Mouse (Mus musculus): ENCODE data around the gene Slc12a6. TPM values are rescaled to one million over a fixed set of nuclear protein-coding genes. Genes with fewer than 3 reads are reported as not detected.

The Slc12a6 gene
- 10.8 and 14.1 TPM in 2 replicates for polyA plus RNA-seq (2015; fragmentation: Nextera tagmentation; extraction: Ambion mirVana)

DNA sequence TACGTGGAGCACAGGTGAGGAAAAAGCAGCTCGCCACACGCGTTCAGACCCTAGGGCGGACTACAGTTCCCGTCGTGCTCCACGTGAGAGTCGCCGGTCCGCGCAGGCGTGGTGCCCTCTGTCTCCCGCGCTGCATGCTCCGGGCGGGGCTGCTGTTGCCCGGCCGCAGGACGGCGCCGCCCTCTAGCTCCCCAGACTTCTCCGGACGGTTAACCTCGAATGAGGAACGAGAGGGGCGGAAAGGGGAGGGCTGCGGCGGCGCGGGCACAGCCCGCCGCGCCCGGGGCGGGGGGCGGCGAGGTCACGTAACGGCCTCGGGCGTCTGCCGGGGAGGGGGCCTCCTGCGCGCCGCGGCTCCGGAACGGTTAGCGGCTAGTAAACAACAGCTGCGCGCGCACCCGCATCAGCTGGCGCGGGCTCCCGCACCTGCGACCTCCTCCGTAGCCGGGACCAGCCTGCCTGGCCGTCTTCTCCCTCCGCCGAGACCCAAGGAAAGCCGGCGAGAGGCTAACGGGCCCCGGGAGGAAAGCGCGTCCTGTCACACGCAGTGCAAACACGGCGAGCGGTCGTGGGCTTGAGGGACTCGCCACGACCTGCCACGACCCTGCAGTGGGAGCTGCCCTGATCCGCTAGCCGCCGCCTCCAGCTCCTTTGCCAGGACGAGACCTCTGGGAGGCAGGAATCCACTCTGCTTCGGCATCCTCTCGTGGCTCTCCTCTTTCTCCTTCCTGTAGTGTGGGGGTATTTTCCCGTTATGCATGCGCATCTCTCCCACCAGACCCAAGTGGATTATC, at the start of gene Slc12a6:
Gene Slc12a6, plus strand, starts transcription at position 378 of the 794 bp plus-strand sequence.

GRCm38 (mm10) chr2:112239212-112239934, 26.3 kb upstream of the Slc12a6 start, which contains the start of gene Lpcat4:
Gene Lpcat4 (plus strand): TSS chr2:112239468.

DNA sequence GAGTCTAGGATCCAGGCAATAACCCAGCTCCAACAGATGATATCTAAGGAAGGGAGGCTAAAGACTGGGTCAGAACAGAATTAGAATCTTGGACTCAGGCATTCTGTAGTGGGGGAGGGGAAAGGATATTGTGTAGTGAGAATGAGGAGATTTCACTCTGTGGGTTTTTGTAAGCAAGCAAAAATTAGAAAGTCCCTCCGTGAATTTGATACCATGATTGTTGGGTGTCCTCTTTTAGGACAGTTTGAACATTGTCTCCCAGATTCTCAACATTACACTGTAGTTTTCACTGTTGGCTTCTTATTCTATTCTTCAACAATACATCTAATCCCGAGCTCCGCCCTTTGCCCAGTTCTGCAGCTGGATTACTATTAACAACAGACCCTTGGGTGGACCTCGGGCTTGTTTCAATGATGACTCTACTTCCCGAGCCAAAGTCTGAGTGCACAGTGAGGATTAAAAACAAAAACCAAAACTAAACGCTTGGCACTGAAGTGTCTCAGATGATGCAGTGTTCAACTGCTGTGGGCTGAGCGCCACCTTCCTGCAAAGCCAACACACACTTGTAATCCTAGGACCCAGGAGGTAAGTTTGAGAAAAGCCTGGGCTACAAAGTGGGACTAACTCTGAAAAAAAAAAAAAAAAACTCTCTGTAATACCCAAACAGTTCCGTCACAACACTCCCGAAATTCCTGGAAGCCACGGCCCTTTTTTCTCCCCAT, 6.2 kb upstream of the Slc12a6 start, which contains the start of gene Nutm1:
Gene Nutm1, minus strand, starts transcription at position 51 of the 722 bp plus-strand sequence.

GRCm38 (mm10) chr2:112261748-112262653, 3.6 kb upstream of the Slc12a6 start, which contains the start of gene Nop10:
Gene Nop10 (plus strand): TSS chr2:112261926.

GRCm38 (mm10) chr2:112266242-112266592, 592 bp downstream of the Slc12a6 start, which contains the start of gene Gm21985:
Gene Gm21985 (plus strand): TSS chr2:112266314.

GRCm38 (mm10) chr2:112367726-112368673, 102.4 kb downstream of the Slc12a6 start, which contains the start of gene Emc4:
Gene Emc4 (minus strand): TSS chr2:112368027.

GRCm38 (mm10) chr2:112378973-112379898, 113.6 kb downstream of the Slc12a6 start, which contains the start of gene Katnbl1:
Gene Katnbl1 (plus strand): TSS chr2:112379211.

Other genes with a start within 250 kb of the Slc12a6 start
- gene Olfr1311, start 241.4 kb upstream of the Slc12a6 start, polyA plus RNA-seq (2015; fragmentation: Nextera tagmentation; extraction: Ambion mirVana) = not detected in 2 replicates
- not detected in 2 replicates for gene Olfr1312, start 215.6 kb upstream of the Slc12a6 start, polyA plus RNA-seq (2015; fragmentation: Nextera tagmentation; extraction: Ambion mirVana)
- not detected in 2 replicates for gene Olfr1313, start 188.0 kb upstream of the Slc12a6 start, polyA plus RNA-seq (2015; fragmentation: Nextera tagmentation; extraction: Ambion mirVana)
- gene Olfr1314, start 169.0 kb upstream of the Slc12a6 start, polyA plus RNA-seq (2015; fragmentation: Nextera tagmentation; extraction: Ambion mirVana) = not detected in 2 replicates
- not detected in 2 replicates for gene Olfr1315-ps1, start 150.4 kb upstream of the Slc12a6 start, polyA plus RNA-seq (2015; fragmentation: Nextera tagmentation; extraction: Ambion mirVana)
- gene Olfr1316, start 130.8 kb upstream of the Slc12a6 start, polyA plus RNA-seq (2015; fragmentation: Nextera tagmentation; extraction: Ambion mirVana) = not detected in 2 replicates
- not detected in 2 replicates for gene Olfr1317, start 125.5 kb upstream of the Slc12a6 start, polyA plus RNA-seq (2015; fragmentation: Nextera tagmentation; extraction: Ambion mirVana)
- 0.04 TPM in 1 of 2 replicates, not detected in the other for gene Olfr1318, start 111.6 kb upstream of the Slc12a6 start, polyA plus RNA-seq (2015; fragmentation: Nextera tagmentation; extraction: Ambion mirVana)
- gene Lpcat4, start 26.4 kb upstream of the Slc12a6 start, polyA plus RNA-seq (2015; fragmentation: Nextera tagmentation; extraction: Ambion mirVana) = 5.5 and 8.4 TPM in 2 replicates
- gene Nutm1, start 6.5 kb upstream of the Slc12a6 start, polyA plus RNA-seq (2015; fragmentation: Nextera tagmentation; extraction: Ambion mirVana) = 0.04 TPM in 1 of 2 replicates, not detected in the other
- gene Nop10, start 3.9 kb upstream of the Slc12a6 start, polyA plus RNA-seq (2015; fragmentation: Nextera tagmentation; extraction: Ambion mirVana) = 190 and 201 TPM in 2 replicates
- not detected in 2 replicates for gene Gm21985, start 489 bp downstream of the Slc12a6 start, polyA plus RNA-seq (2015; fragmentation: Nextera tagmentation; extraction: Ambion mirVana)
- gene Emc4, start 102.2 kb downstream of the Slc12a6 start, polyA plus RNA-seq (2015; fragmentation: Nextera tagmentation; extraction: Ambion mirVana) = 44.8 and 54.7 TPM in 2 replicates
- 18.3 and 19.0 TPM in 2 replicates for gene Katnbl1, start 113.4 kb downstream of the Slc12a6 start, polyA plus RNA-seq (2015; fragmentation: Nextera tagmentation; extraction: Ambion mirVana)
- 17.1 and 17.8 TPM in 2 replicates for gene Emc7, start 189.2 kb downstream of the Slc12a6 start, polyA plus RNA-seq (2015; fragmentation: Nextera tagmentation; extraction: Ambion mirVana)
- gene Chrm5, start 214.9 kb downstream of the Slc12a6 start, polyA plus RNA-seq (2015; fragmentation: Nextera tagmentation; extraction: Ambion mirVana) = not detected in 2 replicates
- 4.6 and 6.2 TPM in 2 replicates for gene Aven, start 227.1 kb downstream of the Slc12a6 start, polyA plus RNA-seq (2015; fragmentation: Nextera tagmentation; extraction: Ambion mirVana)

Measured in spleen, postnatal 0 days (tissue).